Mouse (Mus musculus) midbrain, embryonic 13.5 days (tissue): ENCODE data around the gene Kcnh6. TPM values are rescaled to one million over a fixed set of nuclear protein-coding genes. Genes with fewer than 3 reads are reported as not detected.

Experiments
- ATAC-seq: fragments of 200-750 bp; cut with Nextera tagmentation; 2 replicates; pipeline ENCODE4 v1.8.0; 2017; ENCODE audit warnings: mild to moderate bottlenecking, moderate TSS enrichment, moderate library complexity
- H3K27ac ChIP-seq: fragments of 300-500 bp; sonication (generic); 2 replicates; pipeline ENCODE4 v1.5.1; 2015; ENCODE audit warnings: inconsistent platforms, mild to moderate bottlenecking, moderate library complexity
- H3K27me3 ChIP-seq: fragments of 300-500 bp; sonication (generic); 2 replicates; pipeline ENCODE4 v1.6.1; 2015; ENCODE audit warnings: mild to moderate bottlenecking, inconsistent platforms
- H3K36me3 ChIP-seq: fragments of 300-500 bp; sonication (generic); 2 replicates; pipeline ENCODE4 v1.6.1; 2015; ENCODE audit warnings: mild to moderate bottlenecking, inconsistent platforms
- H3K4me1 ChIP-seq: fragments of 300-500 bp; sonication (generic); replicated peaks from 2 replicates; pipeline ENCODE4 v1.6.1; 2015; ENCODE audit warnings: inconsistent platforms
- H3K4me2 ChIP-seq: fragments of 300-500 bp; sonication (generic); replicated peaks from 2 replicates; pipeline ENCODE4 v1.6.1; 2015; ENCODE audit warnings: moderate library complexity, mild to moderate bottlenecking, inconsistent platforms
- H3K4me3 ChIP-seq: fragments of 300-500 bp; sonication (generic); replicated peaks from 2 replicates; pipeline ENCODE4 v1.5.1; 2015; ENCODE audit warnings: mild to moderate bottlenecking, inconsistent platforms
- H3K9ac ChIP-seq: fragments of 300-500 bp; sonication (generic); replicated peaks from 2 replicates; pipeline ENCODE4 v1.6.1; 2015; ENCODE audit warnings: mild to moderate bottlenecking, inconsistent platforms
- H3K9me3 ChIP-seq: fragments of 300-500 bp; sonication (generic); 2 replicates; pipeline ENCODE4 v1.6.1; 2016; ENCODE audit warnings: mild to moderate bottlenecking, inconsistent platforms
- WGBS: fragments of 180-500 bp; shearing (Covaris S2); methylation state at CpG from one replicate; pipeline ENCODE4 v1.1.7; 2015; 5-methylcytosine and 5-hydroxymethylcytosine counted together
- polyA plus RNA-seq: library from polyadenylated mRNA; unstranded; fragments of >200 nt; fragmentation: Nextera tagmentation; extraction: Ambion mirVana; gene quantifications from 2 replicates; pipeline ENCODE4 v1.2.1, GENCODE M21; 2015

Kcnh6 gene
- polyA plus RNA-seq = 0.75 and 0.90 TPM in 2 replicates

DNA sequence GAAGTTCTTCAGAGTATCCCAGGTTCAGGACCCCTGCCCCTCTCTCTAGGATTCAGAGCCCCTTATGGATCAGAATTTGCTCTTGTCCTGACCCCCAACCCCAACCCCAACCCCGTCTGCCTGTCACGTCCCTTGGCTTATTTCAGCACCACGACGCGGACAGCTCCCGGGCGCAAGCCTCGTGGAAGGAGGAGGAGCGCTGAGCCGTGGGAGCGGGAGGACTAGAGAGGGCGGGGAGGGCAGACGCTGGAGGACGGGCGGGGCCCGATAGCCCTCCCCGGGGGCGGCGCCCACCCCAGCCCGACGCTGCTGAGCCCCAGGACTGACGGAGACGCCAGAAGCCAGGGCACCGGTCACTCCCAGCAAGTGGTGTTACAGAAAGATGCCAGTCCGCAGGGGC, at the start of gene Kcnh6:
TSS of gene Kcnh6 (plus strand) at position 304 of the 400 bp plus-strand sequence.
- peaks cover 22% of the 10 kb centered on the region for H3K4me1 ChIP-seq
- H3K36me3 ChIP-seq = no peaks in the 10 kb centered on the region
- ATAC-seq = no peak
- peak within 1 kb of the TSS; percentile 51 for H3K4me2 ChIP-seq
- H3K4me3 ChIP-seq = peak within 1 kb of the TSS; percentile 16; the same call in 1 of the 2 replicates
- WGBS = under 1% methylated on average over 24 of the region's 25 CpGs
- H3K9me3 ChIP-seq = no peaks in the 10 kb centered on the region
- no peak within 1 kb of the TSS for H3K9ac ChIP-seq
- no peak within 1 kb of the TSS for H3K27ac ChIP-seq
- peaks cover 16% of the 10 kb centered on the region for H3K27me3 ChIP-seq

DNA sequence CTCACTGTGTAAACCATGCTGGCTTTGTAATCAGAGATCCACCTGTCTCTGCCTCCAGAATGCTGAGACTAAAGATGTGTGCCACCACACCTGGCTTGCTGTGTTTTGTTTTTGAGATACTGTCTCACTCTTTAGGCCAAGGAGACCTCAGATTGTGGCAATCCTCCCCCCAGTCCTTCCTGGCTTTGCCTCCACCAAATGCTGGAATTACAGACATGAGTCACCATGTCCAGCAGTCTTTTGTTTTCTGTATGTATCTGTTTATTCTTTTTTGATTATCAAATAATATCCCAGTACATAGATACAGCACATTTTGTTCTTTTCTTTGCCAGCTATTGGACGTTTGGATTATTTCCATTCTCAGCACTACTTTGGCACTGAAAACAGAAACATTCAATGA, 49.4 kb upstream of the Kcnh6 start:
- no peaks in the 10 kb centered on the region for H3K9me3 ChIP-seq
- H3K27ac ChIP-seq = no peak overlapping the region
- H3K4me3 ChIP-seq = no peak overlapping the region
- 68% methylated on average over 1 of the region's 1 CpGs for WGBS
- H3K36me3 ChIP-seq = no peaks in the 10 kb centered on the region
- H3K27me3 ChIP-seq = no peaks in the 10 kb centered on the region
- no peak overlapping the region for H3K9ac ChIP-seq
- H3K4me2 ChIP-seq = no peak overlapping the region
- no peaks in the 10 kb centered on the region for H3K4me1 ChIP-seq
- no peak for ATAC-seq

DNA sequence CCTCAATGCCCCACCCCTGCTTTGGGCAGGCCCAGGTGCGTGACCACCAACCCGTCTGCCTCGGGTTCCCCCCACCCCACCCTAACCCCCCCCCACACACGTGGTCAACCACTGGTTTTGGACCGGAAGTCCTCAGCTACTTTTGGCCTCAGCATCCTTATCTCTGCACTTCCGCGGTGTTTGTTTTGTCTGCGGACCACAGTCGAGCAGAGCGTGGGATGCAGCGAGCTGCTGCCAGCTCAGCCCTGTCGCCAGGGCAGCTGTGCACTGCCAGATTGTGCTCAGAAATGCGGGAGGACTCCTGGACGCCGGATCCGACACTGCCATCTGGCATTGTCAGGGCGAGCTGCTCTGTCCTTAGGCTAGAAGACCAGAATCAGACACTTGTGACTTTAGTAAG, 48.6 kb upstream of the Kcnh6 start:
- ATAC-seq = no peak
- no peaks in the 10 kb centered on the region for H3K36me3 ChIP-seq
- WGBS = 58% methylated on average over 17 of the region's 17 CpGs
- H3K4me1 ChIP-seq = no peaks in the 10 kb centered on the region
- H3K27ac ChIP-seq = no peak overlapping the region
- no peak overlapping the region for H3K4me2 ChIP-seq
- H3K9me3 ChIP-seq = no peaks in the 10 kb centered on the region
- H3K27me3 ChIP-seq = no peaks in the 10 kb centered on the region
- no peak overlapping the region; the same call in 1 of the 2 replicates for H3K9ac ChIP-seq
- no peak overlapping the region for H3K4me3 ChIP-seq

DNA sequence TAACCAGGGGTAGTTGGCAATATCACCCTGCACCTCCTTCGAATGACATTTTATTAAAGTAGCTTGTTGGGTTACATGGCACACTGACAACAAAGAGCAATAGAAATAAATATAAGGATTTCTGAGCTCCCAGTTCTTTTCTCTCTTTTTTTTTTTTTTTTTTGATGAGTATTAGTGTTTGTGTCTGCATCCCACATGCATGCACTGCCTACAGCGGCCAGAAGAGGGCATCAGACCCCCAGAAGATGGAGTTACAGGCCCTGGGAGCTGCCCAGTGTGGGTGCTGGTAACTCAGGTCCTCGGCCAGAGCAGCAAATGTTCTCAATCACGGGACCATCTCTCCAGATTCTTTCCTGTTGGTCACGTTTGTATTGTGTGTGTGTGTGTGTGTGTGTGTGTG, 43.2 kb upstream of the Kcnh6 start:
- 74% methylated on average over 5 of the region's 5 CpGs for WGBS

DNA sequence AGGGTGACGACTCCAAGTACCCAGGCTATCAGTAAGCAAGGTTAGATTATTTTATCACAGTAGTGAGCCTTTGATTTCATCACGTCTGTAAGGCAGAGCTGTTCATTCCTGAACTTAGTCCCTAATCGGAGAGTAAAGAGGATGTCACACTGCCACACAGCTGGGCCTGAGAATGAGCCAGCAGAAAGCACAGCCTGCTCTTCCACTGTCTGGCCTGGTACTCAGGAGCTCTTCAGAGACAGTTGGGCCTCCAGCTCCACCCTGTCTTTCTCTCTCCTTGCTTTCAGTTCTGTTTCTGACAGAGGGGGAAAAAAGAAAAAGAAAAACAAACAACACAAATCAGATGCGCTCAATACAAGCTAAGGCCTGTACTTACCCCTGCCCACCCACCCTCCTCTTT, 41.6 kb upstream of the Kcnh6 start:
- H3K4me1 ChIP-seq = peaks cover 16% of the 10 kb centered on the region
- H3K36me3 ChIP-seq = no peaks in the 10 kb centered on the region
- no peak for ATAC-seq
- H3K27me3 ChIP-seq = peaks cover 50% of the 10 kb centered on the region
- no peak overlapping the region for H3K4me2 ChIP-seq
- H3K9ac ChIP-seq = no peak overlapping the region
- no peaks in the 10 kb centered on the region for H3K9me3 ChIP-seq
- 73% methylated on average over 4 of the region's 4 CpGs for WGBS
- no peak overlapping the region for H3K4me3 ChIP-seq
- no peak overlapping the region for H3K27ac ChIP-seq

More for the DNA sequence above, 43.2 kb upstream of the Kcnh6 start:
- Histone ChIP-seq H3K36me3 (no peaks in the 10 kb centered on the region), H3K4me1 (peaks cover 16% of the 10 kb centered on the region), H3K4me2 (no peak overlapping the region), H3K9me3 (no peaks in the 10 kb centered on the region), H3K27me3 (peaks cover 37% of the 10 kb centered on the region), H3K9ac (no peak overlapping the region), H3K4me3 (no peak overlapping the region), H3K27ac (no peak overlapping the region)
- no peak for ATAC-seq

DNA sequence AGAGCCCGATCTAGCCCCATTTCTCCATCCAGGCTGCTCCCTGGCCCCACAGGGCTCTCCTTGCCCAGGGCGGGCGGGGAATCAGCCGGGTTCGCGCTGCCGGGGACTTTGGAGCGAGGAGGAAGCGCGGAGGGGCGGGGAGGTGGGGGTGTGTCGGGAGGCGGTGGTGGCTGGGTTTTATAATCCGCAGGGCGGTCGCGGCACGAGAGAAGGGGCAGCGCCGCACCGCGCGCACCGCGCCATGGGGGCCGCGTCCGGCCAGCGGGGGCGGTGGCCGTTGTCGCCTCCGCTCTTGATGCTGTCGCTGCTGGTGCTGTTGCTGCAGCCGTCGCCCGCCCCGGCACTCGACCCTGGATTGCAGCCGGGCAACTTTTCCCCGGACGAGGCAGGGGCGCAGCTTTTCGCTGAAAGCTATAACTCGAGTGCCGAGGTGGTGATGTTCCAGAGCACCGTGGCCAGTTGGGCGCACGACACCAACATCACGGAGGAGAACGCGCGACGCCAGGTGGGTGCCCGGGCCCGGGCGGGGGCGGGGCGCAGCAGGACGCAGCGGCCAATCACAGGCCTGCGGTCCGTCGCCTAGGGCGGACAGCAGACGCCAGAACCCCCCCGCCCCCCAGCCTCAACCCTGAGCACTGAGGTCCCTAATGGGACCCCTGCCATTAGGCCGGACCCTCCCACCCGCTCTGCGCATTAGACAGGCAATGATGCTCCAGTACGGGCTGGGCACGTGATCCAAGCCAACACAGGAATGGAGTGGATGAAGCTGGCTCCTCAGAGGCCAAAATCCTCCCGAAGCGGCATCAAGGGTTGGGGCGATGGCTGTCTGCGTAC, 40.0 kb upstream of the Kcnh6 start, which contains the start of gene Ace:
TSS of gene Ace (plus strand) at position 205 of the 834 bp plus-strand sequence.
- Histone ChIP-seq H3K27ac (no peak within 1 kb of the TSS), H3K27me3 (peaks cover 50% of the 10 kb centered on the region), H3K4me3 (peak within 1 kb of the TSS; percentile 56), H3K4me2 (peak within 1 kb of the TSS; percentile 88), H3K9ac (peak within 1 kb of the TSS; percentile 63), H3K9me3 (no peaks in the 10 kb centered on the region), H3K36me3 (no peaks in the 10 kb centered on the region), H3K4me1 (peaks cover 16% of the 10 kb centered on the region)
- ATAC-seq = peak; percentile 82
- WGBS = under 1% methylated on average over 75 of the region's 76 CpGs

DNA sequence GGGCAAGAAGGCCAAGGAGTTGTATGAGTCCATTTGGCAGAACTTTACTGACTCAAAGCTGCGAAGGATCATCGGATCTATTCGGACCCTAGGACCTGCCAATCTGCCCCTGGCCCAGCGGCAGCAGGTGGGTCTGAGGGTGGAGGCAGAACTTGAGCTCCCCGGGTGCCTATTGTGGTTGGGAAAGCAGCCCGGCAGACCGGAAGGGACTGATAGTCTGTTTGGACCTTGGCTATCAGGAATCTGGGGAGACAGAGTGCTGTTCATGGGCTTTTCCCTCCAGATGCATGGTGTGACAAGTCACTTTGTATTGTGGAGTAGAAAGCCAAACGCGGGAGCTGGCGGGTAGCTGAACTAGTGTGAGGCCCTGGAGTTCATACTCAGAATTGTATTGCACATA, 39.0 kb upstream of the Kcnh6 start:
- Histone ChIP-seq H3K4me1 (peaks cover 16% of the 10 kb centered on the region), H3K36me3 (no peaks in the 10 kb centered on the region), H3K9me3 (no peaks in the 10 kb centered on the region), H3K4me2 (peak overlapping the region; percentile 88), H3K27ac (no peak overlapping the region), H3K4me3 (no peak overlapping the region), H3K9ac (peak overlapping the region; percentile 63), H3K27me3 (peaks cover 50% of the 10 kb centered on the region)
- no peak for ATAC-seq
- WGBS = 47% methylated on average over 10 of the region's 10 CpGs

DNA sequence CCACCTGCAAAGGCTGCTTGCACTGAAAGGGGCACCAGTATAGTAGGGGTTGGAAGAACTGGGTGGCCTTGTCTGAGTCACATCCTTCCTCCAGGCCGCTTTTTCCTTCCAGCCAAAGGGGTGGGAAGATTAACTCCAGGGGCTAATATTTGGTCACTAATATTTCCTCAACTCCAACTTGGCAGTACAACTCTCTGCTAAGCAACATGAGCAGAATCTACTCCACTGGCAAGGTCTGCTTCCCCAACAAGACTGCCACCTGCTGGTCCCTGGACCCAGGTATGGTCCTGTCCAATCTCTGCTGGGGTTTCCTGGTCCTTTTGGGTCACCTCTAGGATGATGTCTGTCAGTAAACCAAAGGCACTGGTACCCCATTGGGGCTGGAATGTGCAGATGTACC, 38.4 kb upstream of the Kcnh6 start:
- H3K9me3 ChIP-seq = no peaks in the 10 kb centered on the region
- peaks cover 16% of the 10 kb centered on the region for H3K4me1 ChIP-seq
- no peak overlapping the region for H3K4me2 ChIP-seq
- H3K27me3 ChIP-seq = peaks cover 50% of the 10 kb centered on the region
- H3K27ac ChIP-seq = no peak overlapping the region
- no peak overlapping the region for H3K4me3 ChIP-seq
- no peaks in the 10 kb centered on the region for H3K36me3 ChIP-seq
- 42% methylated on average over 1 of the region's 1 CpGs for WGBS
- ATAC-seq = no peak
- no peak overlapping the region for H3K9ac ChIP-seq

DNA sequence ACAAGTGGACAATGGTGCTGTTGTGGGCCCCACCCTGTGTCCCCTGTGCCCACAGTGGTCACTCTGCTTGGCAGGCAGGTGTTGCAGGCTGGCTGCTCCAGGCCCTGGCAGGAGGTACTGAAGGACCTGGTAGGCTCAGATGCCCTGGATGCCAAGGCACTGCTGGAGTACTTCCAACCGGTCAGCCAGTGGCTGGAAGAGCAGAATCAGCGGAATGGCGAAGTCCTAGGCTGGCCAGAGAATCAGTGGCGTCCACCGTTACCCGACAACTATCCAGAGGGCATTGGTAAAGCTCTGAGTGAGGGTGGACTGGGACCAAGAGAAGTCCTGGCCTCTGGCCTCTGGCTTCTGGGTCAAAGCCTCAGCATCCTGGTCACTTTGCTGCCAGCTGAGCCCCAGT, 33.3 kb upstream of the Kcnh6 start:
- H3K27ac ChIP-seq = no peak overlapping the region
- H3K27me3 ChIP-seq = peaks cover 14% of the 10 kb centered on the region
- H3K4me1 ChIP-seq = no peaks in the 10 kb centered on the region
- H3K9me3 ChIP-seq = no peaks in the 10 kb centered on the region
- no peak for ATAC-seq
- WGBS = 97% methylated on average over 6 of the region's 6 CpGs
- no peak overlapping the region for H3K9ac ChIP-seq
- no peak overlapping the region for H3K4me3 ChIP-seq
- H3K36me3 ChIP-seq = no peaks in the 10 kb centered on the region
- H3K4me2 ChIP-seq = no peak overlapping the region

DNA sequence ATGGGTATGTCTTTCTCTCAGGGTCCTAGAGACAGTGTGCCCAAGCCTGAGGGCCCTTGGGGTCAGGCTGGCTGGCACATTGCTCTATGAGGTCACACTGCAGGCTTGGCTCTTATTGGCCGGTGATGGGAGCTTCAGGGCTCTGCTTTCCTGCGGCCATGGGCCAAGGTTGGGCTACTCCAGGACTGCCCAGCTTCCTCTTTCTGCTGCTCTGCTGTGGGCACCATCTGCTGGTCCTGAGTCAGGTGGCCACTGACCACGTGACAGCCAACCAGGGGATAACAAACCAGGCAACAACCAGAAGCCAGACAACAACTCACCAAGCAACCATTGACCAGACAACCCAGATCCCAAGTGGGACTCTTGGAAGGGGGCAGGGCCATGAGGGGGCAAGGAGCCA, 32.9 kb upstream of the Kcnh6 start:
- H3K36me3 ChIP-seq = no peaks in the 10 kb centered on the region
- ATAC-seq = no peak
- no peak overlapping the region for H3K27ac ChIP-seq
- no peak overlapping the region for H3K9ac ChIP-seq
- no peaks in the 10 kb centered on the region for H3K9me3 ChIP-seq
- 71% methylated on average over 3 of the region's 3 CpGs for WGBS
- H3K27me3 ChIP-seq = peaks cover 10% of the 10 kb centered on the region; the same call in 1 of the 2 replicates
- H3K4me2 ChIP-seq = no peak overlapping the region
- H3K4me3 ChIP-seq = no peak overlapping the region
- H3K4me1 ChIP-seq = no peaks in the 10 kb centered on the region

DNA sequence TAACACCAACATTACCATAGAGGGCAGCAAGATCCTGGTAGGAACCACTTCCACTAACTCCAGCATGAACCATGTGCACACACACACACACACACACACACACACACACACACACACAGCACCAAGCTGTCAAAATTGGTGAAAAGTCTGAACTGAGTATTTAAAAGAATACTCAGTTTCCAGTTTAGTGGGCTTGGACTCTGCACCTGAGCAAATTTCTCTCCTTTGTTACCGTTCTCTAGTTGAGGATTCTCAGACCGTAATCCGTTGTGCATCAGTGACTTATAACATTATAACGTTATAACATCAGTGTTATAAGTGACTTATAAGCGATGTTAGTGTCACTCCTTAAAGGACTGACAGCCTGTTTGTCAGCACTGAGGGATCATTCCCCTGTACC, 32.3 kb upstream of the Kcnh6 start:
- no peak overlapping the region for H3K27ac ChIP-seq
- H3K4me2 ChIP-seq = no peak overlapping the region
- no peak for ATAC-seq
- no peaks in the 10 kb centered on the region for H3K4me1 ChIP-seq
- 94% methylated on average over 5 of the region's 5 CpGs for WGBS
- H3K9me3 ChIP-seq = no peaks in the 10 kb centered on the region
- no peaks in the 10 kb centered on the region for H3K36me3 ChIP-seq
- H3K9ac ChIP-seq = no peak overlapping the region
- no peak overlapping the region for H3K4me3 ChIP-seq
- peaks cover 5% of the 10 kb centered on the region; the same call in 1 of the 2 replicates for H3K27me3 ChIP-seq

DNA sequence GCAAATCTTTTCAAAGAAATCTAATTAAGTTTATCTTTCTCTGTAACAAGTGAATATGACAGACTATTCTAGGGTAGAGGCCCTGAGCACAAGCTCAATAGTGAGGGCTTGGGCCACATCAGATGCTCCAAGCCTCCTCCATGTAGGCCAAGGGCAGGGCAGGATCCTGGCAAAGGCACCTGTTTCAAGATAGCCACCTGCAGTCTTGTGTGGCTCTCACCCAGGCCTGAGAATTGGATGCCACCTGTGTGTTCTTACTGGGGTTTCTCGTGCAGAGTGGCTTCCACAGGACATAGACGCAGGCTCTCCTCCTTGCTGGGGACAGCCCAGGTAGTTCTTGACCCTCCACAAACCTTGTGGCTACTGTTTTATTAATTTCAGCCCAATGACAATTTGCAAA, 29.7 kb upstream of the Kcnh6 start:
- no peaks in the 10 kb centered on the region for H3K4me1 ChIP-seq
- H3K27ac ChIP-seq = no peak overlapping the region
- ATAC-seq = no peak
- H3K9ac ChIP-seq = no peak overlapping the region
- H3K27me3 ChIP-seq = no peaks in the 10 kb centered on the region
- no peak overlapping the region for H3K4me2 ChIP-seq
- 92% methylated on average over 2 of the region's 2 CpGs for WGBS
- H3K4me3 ChIP-seq = no peak overlapping the region
- no peaks in the 10 kb centered on the region for H3K36me3 ChIP-seq
- no peaks in the 10 kb centered on the region for H3K9me3 ChIP-seq
